Mouse (Mus musculus) midbrain, embryonic 11.5 days (tissue): ENCODE measurements around the gene Oxsr1. TPM values are rescaled to one million over a fixed set of nuclear protein-coding genes. Genes with fewer than 3 reads are reported as not detected.

ENCODE experiments used
- ATAC-seq: fragments of 200-750 bp; cut with Nextera tagmentation; 2 replicates; pipeline ENCODE4 v1.8.0; 2017; ENCODE audit warnings: moderate TSS enrichment, moderate library complexity; ENCODE audit not compliant: low FRiP score
- DNase-seq: peaks from one replicate; pipeline ENCODE4 v3.0.0; 2015; ENCODE audit warnings: low spot score; ENCODE audit errors: missing footprints
- H3K27ac ChIP-seq: fragments of 300-500 bp; sonication (generic); 2 replicates; pipeline ENCODE4 v1.5.1; 2014; ENCODE audit warnings: low read depth, low read length
- H3K27me3 ChIP-seq: fragments of 300-500 bp; sonication (generic); 2 replicates; pipeline ENCODE4 v1.6.1; 2014; ENCODE audit warnings: mild to moderate bottlenecking, low read length, moderate library complexity, mixed read lengths; ENCODE audit not compliant: control insufficient read depth, insufficient read depth
- H3K36me3 ChIP-seq: fragments of 300-500 bp; sonication (generic); 2 replicates; pipeline ENCODE4 v1.6.1; 2014; ENCODE audit warnings: mild to moderate bottlenecking, low read length, moderate library complexity, mixed read lengths; ENCODE audit not compliant: control insufficient read depth, insufficient read depth
- H3K4me1 ChIP-seq: fragments of 300-500 bp; sonication (generic); 2 replicates; pipeline ENCODE4 v1.6.1; 2014; ENCODE audit warnings: low read length; ENCODE audit not compliant: control insufficient read depth, insufficient read depth
- H3K4me2 ChIP-seq: fragments of 300-500 bp; sonication (generic); 2 replicates; pipeline ENCODE4 v1.6.1; 2014; ENCODE audit warnings: mild to moderate bottlenecking, moderate library complexity
- H3K4me3 ChIP-seq: fragments of 300-500 bp; sonication (generic); 2 replicates; pipeline ENCODE4 v1.5.1; 2014; ENCODE audit warnings: low read depth, low read length
- H3K9ac ChIP-seq: fragments of 300-500 bp; sonication (generic); 2 replicates; pipeline ENCODE4 v1.6.1; 2014; ENCODE audit warnings: low read length
- H3K9me3 ChIP-seq: fragments of 300-500 bp; sonication (generic); 2 replicates; pipeline ENCODE4 v1.6.1; 2016; ENCODE audit warnings: low read length; ENCODE audit not compliant: control insufficient read depth
- WGBS: fragments of 180-500 bp; shearing (Covaris S2); extraction: QIAGEN DNeasy Blood & Tissue Kit; methylation state at CpG from one replicate; pipeline ENCODE4 v1.1.7; 2014; 5-methylcytosine and 5-hydroxymethylcytosine counted together
- polyA plus RNA-seq: library from polyadenylated mRNA; unstranded; fragments of >200 nt; fragmentation: Nextera tagmentation; extraction: Ambion mirVana; gene quantifications from 2 replicates; pipeline ENCODE4 v1.2.1, GENCODE M21; 2014

Oxsr1 gene
- polyA plus RNA-seq, 1 experiment from 2014 or later: 16.2 TPM

- ATAC-seq (no peak), DNase-seq (peak; percentile 35)
- H3K27me3 ChIP-seq: peaks cover 2% of the 10 kb centered on the region; the same call in 1 of the 2 replicates
- no peak overlapping the region for H3K27ac ChIP-seq
- no peak overlapping the region for H3K9ac ChIP-seq
- WGBS: 69% methylated on average over 10 of the region's 10 CpGs
- no peak overlapping the region for H3K4me2 ChIP-seq
- H3K4me1 ChIP-seq: no peaks in the 10 kb centered on the region
- no peak overlapping the region for H3K4me3 ChIP-seq
- no peaks in the 10 kb centered on the region for H3K36me3 ChIP-seq
- H3K9me3 ChIP-seq: no peaks in the 10 kb centered on the region
These were observed 12.1 kb upstream of the Oxsr1 start for GRCm38 (mm10) chr9:119334324-119334723.

GRCm38 (mm10) chr9:119330186-119330963, 8.1 kb upstream of the Oxsr1 start:
- ATAC-seq: no peak
- Histone ChIP-seq H3K9me3 (no peaks in the 10 kb centered on the region), H3K4me2 (no peak overlapping the region), H3K27ac (no peak overlapping the region), H3K4me3 (no peak overlapping the region), H3K9ac (no peak overlapping the region), H3K4me1 (no peaks in the 10 kb centered on the region), H3K27me3 (no peaks in the 10 kb centered on the region), H3K36me3 (no peaks in the 10 kb centered on the region)
- DNase-seq: peak; percentile 41
- 85% methylated on average over 15 of the region's 15 CpGs for WGBS

GRCm38 (mm10) chr9:119328488-119328887, 6.3 kb upstream of the Oxsr1 start:
- ATAC-seq (no peak), DNase-seq (no peak)
- WGBS: 81% methylated on average over 3 of the region's 3 CpGs
- H3K36me3 ChIP-seq: no peaks in the 10 kb centered on the region
- no peak overlapping the region for H3K27ac ChIP-seq
- no peaks in the 10 kb centered on the region for H3K27me3 ChIP-seq
- no peak overlapping the region for H3K4me3 ChIP-seq
- no peak overlapping the region for H3K9ac ChIP-seq
- no peaks in the 10 kb centered on the region for H3K9me3 ChIP-seq
- no peak overlapping the region for H3K4me2 ChIP-seq
- H3K4me1 ChIP-seq: no peaks in the 10 kb centered on the region; the same call in 1 of the 2 replicates

GRCm38 (mm10) chr9:119324130-119324529, 1.9 kb upstream of the Oxsr1 start:
- Histone ChIP-seq H3K27ac (no peak overlapping the region), H3K4me1 (peaks cover 8% of the 10 kb centered on the region), H3K4me2 (no peak overlapping the region), H3K36me3 (no peaks in the 10 kb centered on the region), H3K27me3 (no peaks in the 10 kb centered on the region), H3K9me3 (no peaks in the 10 kb centered on the region), H3K9ac (no peak overlapping the region), H3K4me3 (no peak overlapping the region)
- 74% methylated on average over 1 of the region's 1 CpGs for WGBS
- no peak for DNase-seq
- ATAC-seq: no peak

GRCm38 (mm10) chr9:119323260-119323645, 1.0 kb upstream of the Oxsr1 start:
- Histone ChIP-seq H3K4me2 (peak overlapping the region; percentile 69), H3K27me3 (no peaks in the 10 kb centered on the region), H3K4me1 (peaks cover 8% of the 10 kb centered on the region), H3K4me3 (peak overlapping the region; percentile 87), H3K9ac (peak overlapping the region; percentile 79), H3K27ac (peak overlapping the region; percentile 83), H3K36me3 (no peaks in the 10 kb centered on the region), H3K9me3 (no peaks in the 10 kb centered on the region)
- 9% methylated on average over 9 of the region's 9 CpGs for WGBS
- DNase-seq (no peak), ATAC-seq (no peak)

GRCm38 (mm10) chr9:119321392-119322229, 616 bp downstream of the Oxsr1 start:
- WGBS: under 1% methylated on average over 59 of the region's 59 CpGs
- H3K4me2 ChIP-seq: peak overlapping the region; percentile 69
- peak overlapping the region; percentile 87 for H3K4me3 ChIP-seq
- H3K36me3 ChIP-seq: no peaks in the 10 kb centered on the region
- no peaks in the 10 kb centered on the region for H3K27me3 ChIP-seq
- H3K9ac ChIP-seq: peak overlapping the region; percentile 79
- no peaks in the 10 kb centered on the region for H3K9me3 ChIP-seq
- ATAC-seq (peak; percentile 61), DNase-seq (peak; percentile 92)
- H3K4me1 ChIP-seq: peaks cover 8% of the 10 kb centered on the region
- peak overlapping the region; percentile 83 for H3K27ac ChIP-seq

GRCm38 (mm10) chr9:119320946-119321345, 1.3 kb downstream of the Oxsr1 start:
- 11% methylated on average over 7 of the region's 7 CpGs for WGBS
- DNase-seq (no peak), ATAC-seq (no peak)
- H3K9ac ChIP-seq: peak overlapping the region; percentile 79; the same call in 1 of the 2 replicates
- H3K4me1 ChIP-seq: peaks cover 8% of the 10 kb centered on the region
- H3K4me3 ChIP-seq: peak overlapping the region; percentile 87
- H3K9me3 ChIP-seq: no peaks in the 10 kb centered on the region
- H3K4me2 ChIP-seq: peak overlapping the region; percentile 69
- H3K36me3 ChIP-seq: no peaks in the 10 kb centered on the region
- H3K27ac ChIP-seq: no peak overlapping the region
- no peaks in the 10 kb centered on the region for H3K27me3 ChIP-seq

- Histone ChIP-seq H3K9ac (no peak overlapping the region), H3K27ac (no peak overlapping the region), H3K9me3 (no peaks in the 10 kb centered on the region), H3K27me3 (no peaks in the 10 kb centered on the region), H3K4me1 (peaks cover 8% of the 10 kb centered on the region), H3K36me3 (no peaks in the 10 kb centered on the region), H3K4me2 (peak overlapping the region; percentile 69; the same call in 1 of the 2 replicates), H3K4me3 (peak overlapping the region; percentile 87)
- ATAC-seq (no peak), DNase-seq (no peak)
- 77% methylated on average over 7 of the region's 7 CpGs for WGBS
These were observed 1.8 kb downstream of the Oxsr1 start for GRCm38 (mm10) chr9:119320446-119320845.

- Histone ChIP-seq H3K4me2 (no peak overlapping the region), H3K27ac (no peak overlapping the region), H3K27me3 (no peaks in the 10 kb centered on the region), H3K36me3 (no peaks in the 10 kb centered on the region), H3K9me3 (no peaks in the 10 kb centered on the region), H3K4me3 (no peak overlapping the region), H3K4me1 (peaks cover 8% of the 10 kb centered on the region), H3K9ac (no peak overlapping the region)
- WGBS: 93% methylated on average over 1 of the region's 1 CpGs
- no peak for DNase-seq
- ATAC-seq: no peak
These were observed 3.3 kb downstream of the Oxsr1 start for GRCm38 (mm10) chr9:119318891-119319290.
